Mouse (Mus musculus) MEL (cell line): Measurements from ENCODE around the gene Podxl2.

Source experiments
- KAT2A ChIP-seq: conservative IDR thresholded peaks from 2 replicates; pipeline ENCODE4 v1.6.1; 2012; ENCODE audit warnings: low read depth, low read length, improper control_type of control experiment, inconsistent platforms
- NELFE ChIP-seq: IDR thresholded peaks from 2 replicates; pipeline ENCODE4 v1.6.1; 2011; ENCODE audit warnings: low read depth, low read length, improper control_type of control experiment
- POLR2A ChIP-seq, 2 experiments: IDR thresholded peaks; 2 replicates each; pipeline ENCODE4 v1.6.1; 2011 to 2012; ENCODE audit warnings: low read length in 2 of 2, mild to moderate bottlenecking in 2 of 2, control low read depth in 1 of 2, improper control_type of control experiment in 1 of 2, low read depth in 1 of 2, moderate library complexity in 1 of 2; ENCODE audit not compliant: control insufficient read depth in 1 of 2, insufficient read depth in 1 of 2, poor library complexity in 1 of 2
- TAL1 ChIP-seq: IDR thresholded peaks from 2 replicates; pipeline ENCODE4 v1.6.1; 2012; ENCODE audit warnings: mild to moderate bottlenecking, inconsistent platforms, low read length, moderate library complexity, mixed read lengths

DNA sequence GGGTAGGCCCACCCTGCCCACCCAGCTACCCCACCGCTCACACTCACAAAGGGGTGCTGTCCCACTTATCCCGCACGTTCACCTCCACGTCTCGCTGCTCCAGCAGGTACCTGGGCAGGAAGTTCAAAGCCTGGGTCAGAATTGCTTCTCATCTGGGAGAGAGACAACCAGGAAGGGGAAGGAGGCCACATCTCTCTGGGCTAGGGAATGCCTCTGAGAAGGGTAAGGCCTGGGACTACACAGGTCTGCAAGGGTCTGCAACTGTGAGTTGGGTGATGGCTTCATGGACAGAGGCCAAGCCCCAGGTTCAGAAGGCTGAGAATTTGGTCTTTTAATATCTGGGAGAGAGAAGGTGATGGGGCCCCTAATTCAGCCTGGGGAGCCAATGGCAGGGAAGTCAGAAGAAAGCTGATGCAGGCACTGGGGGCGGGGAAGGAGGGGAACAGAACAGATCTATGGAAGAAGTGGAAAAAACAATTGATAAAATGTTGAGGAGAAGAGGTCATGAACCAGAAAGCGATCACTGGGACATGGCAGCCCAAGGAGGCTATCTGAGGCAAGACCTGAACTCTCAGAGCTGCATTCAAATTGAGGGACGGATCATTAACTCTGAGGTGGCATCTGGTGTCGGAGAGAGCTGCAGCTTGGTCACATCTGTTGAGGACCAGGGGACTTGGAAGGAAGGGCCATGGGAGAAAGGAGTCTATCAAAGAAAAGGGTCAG, 33.9 kb downstream of the Podxl2 start:
- TF ChIP-seq NELFE (no peak; the same call in 1 of the 2 replicates), POLR2A (IDR thresholded peaks at IDR 0.05; ENCODE audit: control insufficient read depth in 1 of 2, insufficient read depth in 1 of 2, low read depth in 1 of 2, low read length in 2 of 2, poor library complexity in 1 of 2) (no peak), TAL1 (no peak), KAT2A (no peak)
